Mouse (Mus musculus): ENCODE data around the gene Xbp1.

Xbp1 gene

DNA sequence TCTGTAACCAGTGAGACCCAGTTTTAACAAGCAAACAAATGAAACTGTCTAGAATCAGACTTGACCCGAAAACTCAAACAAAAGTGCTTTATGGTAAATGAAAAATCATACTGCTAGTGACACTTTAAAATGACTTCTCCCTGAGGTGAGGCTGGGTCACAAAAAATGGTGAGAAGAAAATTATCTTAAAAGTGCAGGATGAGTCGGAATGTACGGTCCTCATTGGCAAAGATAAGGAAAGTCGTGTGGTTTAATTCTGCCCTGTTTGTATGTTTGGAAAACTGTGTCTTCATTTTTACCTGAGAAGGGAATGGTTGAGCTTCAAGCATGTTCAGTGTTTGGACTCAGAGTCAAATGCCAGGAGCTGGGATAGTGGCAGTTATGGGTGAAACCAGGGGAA, 51.4 kb downstream of the Xbp1 start:
- DNase-seq (ENCODE audit: low read depth), result no peak

- no peak for DNase-seq (ENCODE audit: low read depth)
Measured at GRCm38 (mm10) chr11:5573821-5574220, 53.4 kb downstream of the Xbp1 start.

- no peak for DNase-seq (ENCODE audit: low read depth)
Measured at GRCm38 (mm10) chr11:5575046-5575445, 54.6 kb downstream of the Xbp1 start.

All from fibroblast of lung, adult 2 months (primary cell).